Mouse (Mus musculus) bone marrow macrophage, adult 2 months (primary cell): ENCODE data around the gene Ctu2. TPM values are rescaled to one million over a fixed set of nuclear protein-coding genes. Genes with fewer than 3 reads are reported as not detected.

Experiments
- H3K27ac ChIP-seq: 2 replicates; pipeline ENCODE4 v1.5.1; 2012; ENCODE audit warnings: low read depth, low read length; ENCODE audit not compliant: insufficient read depth
- H3K4me1 ChIP-seq: 2 replicates; pipeline ENCODE4 v1.6.1; 2012; ENCODE audit warnings: low read length; ENCODE audit not compliant: control insufficient read depth, insufficient read depth
- H3K4me3 ChIP-seq: 2 replicates; pipeline ENCODE4 v1.5.1; 2012; ENCODE audit warnings: mild to moderate bottlenecking, low read length, moderate library complexity; ENCODE audit not compliant: insufficient read depth
- CTCF ChIP-seq: IDR thresholded peaks from 2 replicates; pipeline ENCODE4 v1.5.1; 2012; ENCODE audit warnings: low read depth, mild to moderate bottlenecking, low read length, moderate library complexity
- POLR2A ChIP-seq: IDR thresholded peaks from 2 replicates; pipeline ENCODE4 v1.6.1; 2012; ENCODE audit warnings: mild to moderate bottlenecking, low read depth, low read length, borderline replicate concordance
- polyA plus RNA-seq: library from polyadenylated mRNA; stranded (reverse); fragments of >200 nt; gene quantifications from 2 replicates; pipeline ENCODE4 v1.2.4, GENCODE M21; 2012; ENCODE audit not compliant: missing spikeins, insufficient read depth, insufficient read length

Gene Ctu2
- polyA plus RNA-seq, 1 experiment: 24.8 TPM

DNA sequence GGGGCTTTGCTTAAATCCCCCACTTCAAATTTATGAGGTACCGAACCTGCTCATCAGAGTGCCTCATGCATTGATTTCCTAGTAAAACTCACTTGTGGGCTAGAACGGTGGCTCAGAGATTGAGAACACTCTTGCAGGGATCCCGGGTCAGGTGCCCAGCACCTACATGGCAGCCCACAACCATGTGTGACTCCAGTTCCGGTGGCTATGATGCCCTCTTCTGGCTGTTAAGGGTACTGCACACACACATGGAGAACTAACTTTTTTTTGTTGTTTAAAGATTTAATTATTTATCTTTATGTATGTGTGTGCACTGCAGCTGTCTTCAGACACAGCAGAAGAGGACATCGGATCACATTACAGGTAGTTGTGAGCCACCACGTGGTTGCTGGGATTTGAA, 40.6 kb upstream of the Ctu2 start:
- TF ChIP-seq CTCF (peak; percentile 60), POLR2A (no peak)
- Histone ChIP-seq H3K4me1 (peaks cover 31% of the 10 kb centered on the region), H3K4me3 (no peak overlapping the region), H3K27ac (no peak overlapping the region)

DNA sequence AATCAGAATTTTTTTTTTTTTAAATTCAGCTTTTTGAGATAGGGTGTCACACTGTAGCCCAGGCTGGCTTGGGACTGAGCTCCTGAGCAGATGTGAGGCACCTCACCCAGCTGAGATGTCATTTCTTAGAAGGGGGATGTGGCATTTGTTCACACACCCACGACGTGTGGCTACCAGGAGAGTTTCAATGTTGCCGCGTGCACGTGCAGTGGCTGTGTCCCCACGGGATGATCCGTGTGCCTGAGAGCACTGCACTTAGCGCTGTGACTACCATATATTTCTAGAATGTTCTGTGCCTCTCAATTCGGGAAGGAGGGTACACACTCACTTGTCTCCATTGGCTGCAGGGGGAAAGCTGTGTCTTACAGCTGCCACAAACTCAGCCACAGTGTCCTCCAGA, 39.8 kb upstream of the Ctu2 start:
- Histone ChIP-seq H3K4me1 (peaks cover 25% of the 10 kb centered on the region), H3K4me3 (no peak overlapping the region), H3K27ac (no peak overlapping the region)
- no peak for TF ChIP-seq CTCF
- TF ChIP-seq POLR2A: no peak

DNA sequence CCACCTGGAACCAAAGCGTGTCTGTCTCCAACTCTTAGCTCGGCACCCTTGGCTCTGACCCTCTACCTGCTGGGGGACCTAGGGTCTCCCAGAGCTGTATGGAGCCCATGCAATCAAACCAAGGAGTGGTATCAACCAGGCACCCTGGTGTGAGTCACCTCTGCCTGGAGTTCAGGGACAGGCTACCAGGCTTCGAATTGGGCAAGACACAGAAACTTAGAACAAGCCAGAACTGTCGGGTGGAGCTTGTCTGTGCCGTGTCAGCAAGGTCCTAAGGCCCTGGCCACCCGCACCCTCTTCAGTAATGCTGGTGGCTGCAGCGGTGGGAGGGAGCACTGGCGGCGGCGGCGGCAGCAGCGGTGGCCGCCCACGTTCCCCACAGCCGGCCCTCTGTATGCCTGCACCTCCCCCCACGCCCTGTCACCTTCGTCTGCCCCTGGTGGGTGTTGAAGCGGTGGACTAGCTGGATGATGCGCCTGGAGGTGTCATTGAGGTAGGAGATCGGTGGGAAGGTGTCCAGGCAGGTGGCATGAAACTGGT, 39.3 kb upstream of the Ctu2 start:
- TF ChIP-seq CTCF: no peak
- no peak for TF ChIP-seq POLR2A
- Histone ChIP-seq H3K4me1 (peaks cover 23% of the 10 kb centered on the region), H3K27ac (no peak overlapping the region), H3K4me3 (no peak overlapping the region)

DNA sequence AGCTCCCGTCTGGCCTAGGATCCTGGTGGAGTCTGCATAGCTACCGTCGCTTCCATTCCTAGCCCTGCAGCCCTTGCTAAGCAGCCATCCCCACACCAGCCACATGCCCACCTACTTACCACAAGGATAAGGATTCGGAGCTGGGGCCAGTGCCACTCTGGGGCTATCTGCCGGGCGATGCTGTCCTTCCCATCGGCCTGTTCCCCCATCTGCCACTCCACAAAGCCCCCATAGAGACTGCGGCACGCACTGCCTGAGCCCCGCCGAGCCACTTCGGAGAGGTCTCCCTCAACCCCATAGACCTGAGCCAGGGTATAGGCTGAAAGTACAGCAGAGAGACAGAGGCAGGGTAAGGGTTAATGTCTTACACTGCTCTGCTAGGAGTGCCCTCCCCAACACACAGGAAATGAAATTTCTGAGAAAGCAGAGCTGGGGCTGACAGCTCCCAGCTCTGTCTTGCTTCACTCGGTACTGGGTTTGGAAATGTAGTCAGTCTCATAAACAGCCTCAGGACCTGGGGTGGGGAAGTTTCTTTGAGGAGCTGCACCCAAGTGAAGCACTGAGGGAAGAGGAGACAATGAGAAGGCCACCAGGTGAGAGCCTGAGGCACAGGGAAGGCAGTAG, 38.1 kb upstream of the Ctu2 start:
- TF ChIP-seq CTCF (no peak), POLR2A (no peak)
- Histone ChIP-seq H3K27ac (peak overlapping the region; percentile 36), H3K4me1 (peaks cover 26% of the 10 kb centered on the region), H3K4me3 (no peak overlapping the region)

DNA sequence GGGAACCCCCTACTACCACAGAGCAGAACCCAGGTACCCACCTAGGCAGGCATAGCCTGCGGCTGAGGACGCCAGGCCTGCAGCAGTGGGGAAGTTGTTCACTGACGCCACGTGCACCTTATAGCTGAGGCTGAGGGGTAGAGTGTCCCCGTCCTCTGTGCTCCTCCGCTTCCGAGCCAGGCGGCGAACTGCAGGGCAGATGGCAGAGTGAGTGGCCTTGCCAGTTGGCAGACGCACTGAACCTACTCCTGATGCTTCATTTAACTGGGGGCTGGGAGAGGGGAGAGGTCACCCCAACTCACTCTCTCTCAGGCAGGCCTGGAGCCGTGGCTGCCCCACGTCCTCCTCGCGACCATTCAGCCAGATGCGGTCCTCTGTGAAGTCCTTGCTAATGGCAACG, 36.6 kb upstream of the Ctu2 start:
- TF ChIP-seq CTCF (no peak), POLR2A (no peak)
- Histone ChIP-seq H3K4me3 (no peak overlapping the region), H3K27ac (no peak overlapping the region), H3K4me1 (peaks cover 19% of the 10 kb centered on the region)

DNA sequence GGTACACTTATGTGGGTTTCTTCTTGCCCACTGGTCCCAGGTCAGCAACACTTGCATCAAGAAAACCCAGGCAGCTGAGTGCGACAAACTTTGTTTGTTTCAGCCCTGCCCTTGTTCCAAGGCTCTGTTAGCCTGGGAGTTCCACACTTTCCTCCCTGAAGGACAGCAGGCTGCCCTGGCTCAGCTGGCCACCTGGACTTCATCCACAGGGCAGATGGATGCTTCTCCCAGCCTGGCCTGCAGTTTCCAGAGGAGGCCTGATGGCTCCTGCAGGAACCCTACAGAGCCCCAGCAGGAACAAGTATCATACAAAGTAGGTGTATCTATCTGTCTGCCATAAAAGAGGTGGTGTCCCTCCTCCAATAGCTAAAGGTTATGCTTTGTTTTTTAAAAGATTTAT, 34.6 kb upstream of the Ctu2 start:
- Histone ChIP-seq H3K27ac (no peak overlapping the region), H3K4me3 (no peak overlapping the region), H3K4me1 (peaks cover 19% of the 10 kb centered on the region)
- TF ChIP-seq POLR2A: no peak
- no peak for TF ChIP-seq CTCF

DNA sequence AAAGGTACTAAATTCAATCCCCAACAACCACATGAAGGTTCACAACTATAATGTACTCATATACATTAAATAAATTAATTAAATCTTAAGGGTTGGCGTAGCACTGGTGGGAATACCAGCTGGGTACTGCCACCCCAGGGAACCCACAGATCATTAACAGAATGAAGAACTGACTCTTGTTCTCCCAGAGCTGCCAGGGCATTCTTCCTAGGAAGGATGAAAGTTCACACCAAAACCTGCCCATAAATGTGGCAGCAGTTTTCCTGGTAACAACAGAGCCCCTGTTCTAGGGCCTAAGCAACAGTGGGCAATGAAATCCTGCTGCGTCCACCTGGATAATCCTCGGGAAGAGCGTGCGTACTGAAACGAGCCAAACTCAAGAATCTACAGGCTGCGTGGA, 33.6 kb upstream of the Ctu2 start:
- TF ChIP-seq POLR2A: no peak
- no peak for TF ChIP-seq CTCF
- peak overlapping the region; percentile 75; the same call in 1 of the 2 replicates for H3K27ac ChIP-seq
- H3K4me3 ChIP-seq: peak overlapping the region; percentile 91
- peaks cover 19% of the 10 kb centered on the region for H3K4me1 ChIP-seq

DNA sequence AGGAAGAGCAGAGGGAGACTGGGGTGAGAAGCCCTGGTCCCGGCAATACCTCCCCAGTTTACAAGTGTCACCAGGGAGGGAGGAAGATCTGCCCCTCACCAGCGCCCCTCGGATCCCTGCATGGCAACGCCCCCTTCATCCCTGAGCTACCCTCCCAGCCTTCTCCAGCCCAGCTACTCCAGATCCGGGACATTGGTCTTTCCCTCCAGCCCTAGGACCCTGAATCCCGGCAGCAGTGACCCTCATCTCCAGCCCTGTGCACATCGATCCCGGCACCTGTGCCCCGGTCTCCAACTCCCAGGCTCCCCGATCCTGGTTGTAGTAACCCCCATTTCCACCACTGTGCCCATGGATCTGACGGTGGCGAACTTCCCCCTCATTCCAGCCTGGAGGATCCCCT, 33.2 kb upstream of the Ctu2 start:
- Histone ChIP-seq H3K27ac (peak overlapping the region; percentile 75), H3K4me3 (peak overlapping the region; percentile 91), H3K4me1 (peaks cover 16% of the 10 kb centered on the region)
- TF ChIP-seq CTCF (no peak), POLR2A (no peak)

DNA sequence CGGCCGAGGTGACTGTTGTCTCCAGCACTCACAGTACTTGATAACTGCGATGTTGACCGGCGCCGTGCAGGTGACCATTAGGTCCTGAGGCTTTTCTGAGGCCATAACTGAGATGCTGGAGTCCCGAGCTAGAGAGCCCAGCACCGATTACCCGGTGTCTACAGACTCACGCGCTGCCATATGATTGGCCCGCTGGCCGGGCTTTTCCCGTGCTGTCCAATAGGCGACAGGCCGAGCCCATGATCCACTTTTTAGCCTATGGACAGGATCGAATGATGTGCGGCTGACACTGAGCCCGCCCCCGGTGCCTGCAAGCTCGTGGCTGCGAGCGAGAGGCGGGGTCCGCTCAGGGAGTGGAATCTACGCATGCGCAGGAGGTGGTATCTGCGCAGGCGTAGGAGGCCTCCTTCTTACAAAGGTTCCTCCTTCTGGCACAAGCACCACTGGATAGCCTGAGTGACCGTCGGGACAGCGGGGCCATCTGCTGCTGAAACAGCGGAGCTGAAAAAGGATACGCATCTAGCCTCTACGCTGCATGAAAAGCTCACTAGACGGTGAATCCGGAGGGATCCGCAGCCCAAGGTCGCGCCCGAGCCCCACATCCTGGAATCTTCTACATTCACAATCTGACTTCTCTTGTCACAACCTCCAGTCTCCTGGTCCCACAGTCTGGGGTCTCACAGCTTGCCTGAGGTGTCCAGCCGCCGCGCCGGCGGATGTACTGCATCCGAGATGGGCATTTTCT, 32.5 kb upstream of the Ctu2 start, which contains the start of gene Mvd:
Gene Mvd, minus strand, starts transcription at position 161 of the 745 bp plus-strand sequence.
- peak within 1 kb of the TSS; percentile 91 for H3K4me3 ChIP-seq
- no peak for TF ChIP-seq CTCF
- TF ChIP-seq POLR2A: no peak
- peaks cover 12% of the 10 kb centered on the region for H3K4me1 ChIP-seq
- peak within 1 kb of the TSS; percentile 76 for H3K27ac ChIP-seq

DNA sequence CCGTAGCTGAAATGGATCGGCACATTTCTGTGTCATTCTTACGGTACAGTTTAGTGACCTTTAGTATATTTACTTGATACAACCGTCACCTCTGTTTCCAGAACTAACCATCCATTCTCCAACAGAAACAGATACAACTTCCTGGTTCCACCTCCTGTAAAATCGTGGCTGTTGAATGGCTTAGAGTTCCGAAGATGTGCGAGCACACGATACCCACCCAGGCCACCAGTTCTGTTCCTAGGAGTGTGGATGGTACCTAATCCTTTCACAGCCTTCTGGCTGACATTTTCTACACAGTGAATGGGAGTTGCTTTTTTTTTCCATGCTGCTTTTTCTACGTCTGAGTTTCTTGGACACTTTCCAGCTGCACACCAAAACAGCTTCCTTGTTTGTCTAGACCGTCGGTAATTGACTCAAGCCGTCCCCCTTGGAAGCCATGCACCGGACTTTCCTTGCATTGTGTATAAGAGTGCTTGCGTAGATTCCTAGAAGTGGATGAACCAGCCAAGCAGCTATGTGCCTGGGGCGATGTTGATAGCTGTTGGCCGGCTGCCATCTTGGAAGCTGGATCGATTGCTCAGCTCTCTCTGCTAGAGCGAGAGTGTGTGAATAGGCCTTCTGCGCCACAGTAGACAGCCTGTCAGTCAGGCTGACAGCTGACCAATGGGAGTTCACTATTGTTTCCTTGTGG, 31.7 kb upstream of the Ctu2 start:
- TF ChIP-seq POLR2A (no peak), CTCF (no peak)

More for the DNA sequence above, 31.7 kb upstream of the Ctu2 start:
- peaks cover 6% of the 10 kb centered on the region; the same call in 1 of the 2 replicates for H3K4me1 ChIP-seq
- peak overlapping the region; percentile 62 for H3K4me3 ChIP-seq
- H3K27ac ChIP-seq: peak overlapping the region; percentile 76
